Comparison of ENCODE assay signal across 9 mouse cellular contexts in the genomic region with DNA sequence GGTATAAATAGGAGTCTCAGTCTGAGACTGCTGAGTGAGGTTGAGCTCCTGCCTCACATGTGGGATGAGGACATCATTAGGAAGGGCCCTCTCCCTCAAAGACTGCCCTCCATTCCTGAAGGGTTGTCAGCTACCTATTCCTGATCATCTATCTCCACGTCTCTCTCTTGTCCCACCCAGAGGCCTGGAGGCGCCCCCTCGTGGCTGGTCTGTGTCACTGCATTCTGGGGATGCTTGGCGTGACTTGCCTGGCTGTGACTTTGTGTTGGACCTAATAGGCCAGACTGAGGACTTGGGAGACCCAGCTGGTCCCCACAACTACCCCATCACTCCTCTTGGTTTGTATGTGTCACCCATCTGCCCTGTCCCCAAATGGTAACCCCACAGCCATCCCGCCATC. TPM values are rescaled to one million over a fixed set of nuclear protein-coding genes. Genes with fewer than 3 reads are reported as not detected.
DNase-seq lines count a peak whose midpoint lies in the region; ATAC-seq and TF ChIP-seq lines count a peak whose summit lies in the region.
"Had no signal": no experiment of that assay in that cellular context is flagged by ENCODE, and none has a peak within 500 bp of the region (broad histone marks: within the 10 kb centered on the region; RNA-seq: fewer than 3 reads in every experiment).

No protein-coding gene starts in this region.

- no peak for DNase-seq in forebrain, postnatal 0 days
- no peak for DNase-seq in forebrain, embryonic 14.5 days (ENCODE audit: low spot score)
- DNase-seq in 3134 (ENCODE audit: extremely low read depth, insufficient read length, low spot score) (peak; percentile 48), ZHBTc4 (ENCODE audit: low read depth, low spot score) (peak; percentile 88)
- peak; percentile 57 for DNase-seq in thymus, postnatal 25 days
- DNase-seq in cerebellum, adult 11 months, result no peak

- no peaks in the 10 kb centered on the region; the same call in 1 of the 2 replicates for H3K27me3 ChIP-seq in forebrain, postnatal 0 days (ENCODE audit: insufficient read depth, low read length)
- no peaks in the 10 kb centered on the region for H3K27me3 ChIP-seq in forebrain, embryonic 14.5 days (replicated peaks; ENCODE audit: control insufficient read depth, insufficient read depth, low read length)
- peaks cover 2% of the 10 kb centered on the region; the same call in 1 of the 2 replicates for H3K27me3 ChIP-seq in liver, embryonic 16.5 days (ENCODE audit: control insufficient read depth, insufficient read depth, low read depth, low read length)

- H3K4me1 ChIP-seq in forebrain, postnatal 0 days (ENCODE audit: insufficient read depth), result no peaks in the 10 kb centered on the region
- no peaks in the 10 kb centered on the region for H3K4me1 ChIP-seq in forebrain, embryonic 14.5 days (ENCODE audit: control insufficient read depth, insufficient read depth, low read length)
- peaks cover 4% of the 10 kb centered on the region for H3K4me1 ChIP-seq in liver, embryonic 16.5 days (ENCODE audit: control insufficient read depth, low read depth, low read length)
- H3K4me1 ChIP-seq: hindbrain, embryonic 15.5 days had no signal

- no peak overlapping the region for H3K27ac ChIP-seq in forebrain, postnatal 0 days (ENCODE audit: low read depth, low read length)
- no peak overlapping the region for H3K27ac ChIP-seq in forebrain, embryonic 14.5 days (ENCODE audit: low read depth, low read length)
- H3K27ac ChIP-seq in liver, embryonic 16.5 days (ENCODE audit: low read length), result no peak overlapping the region
- H3K27ac ChIP-seq: hindbrain, embryonic 15.5 days had no signal

- TF ChIP-seq CTCF in forebrain, postnatal 0 days (IDR thresholded peaks at IDR 0.05; ENCODE audit: low read depth), result peak; percentile 55

- no peaks in the 10 kb centered on the region for H3K9me3 ChIP-seq in forebrain, postnatal 0 days (ENCODE audit: low read length)
- H3K9me3 ChIP-seq in forebrain, embryonic 14.5 days (replicated peaks; ENCODE audit: control insufficient read depth, low read length), result no peaks in the 10 kb centered on the region
- H3K9me3 ChIP-seq in liver, embryonic 16.5 days (replicated peaks; ENCODE audit: control insufficient read depth, low read length), result no peaks in the 10 kb centered on the region
- H3K9me3 ChIP-seq: hindbrain, embryonic 15.5 days had no signal

- WGBS in forebrain, postnatal 0 days, result 30% methylated on average over 5 of the region's 5 CpGs
- WGBS in forebrain, embryonic 14.5 days, result 24% methylated on average over 5 of the region's 5 CpGs
- 22% methylated on average over 5 of the region's 5 CpGs for WGBS in liver, embryonic 16.5 days (ENCODE audit: insufficient replicate concordance)

- no peaks in the 10 kb centered on the region for H3K36me3 ChIP-seq in forebrain, postnatal 0 days (ENCODE audit: insufficient read depth)
- no peaks in the 10 kb centered on the region for H3K36me3 ChIP-seq in forebrain, embryonic 14.5 days (ENCODE audit: control insufficient read depth, insufficient read depth, low read length)
- no peaks in the 10 kb centered on the region for H3K36me3 ChIP-seq in liver, embryonic 16.5 days (ENCODE audit: control insufficient read depth, insufficient read depth)
- H3K36me3 ChIP-seq: hindbrain, embryonic 15.5 days had no signal

- no peak overlapping the region for H3K4me3 ChIP-seq in forebrain, postnatal 0 days (ENCODE audit: low read depth, low read length)
- H3K4me3 ChIP-seq in forebrain, embryonic 14.5 days (ENCODE audit: low read depth, low read length), result no peak overlapping the region
- no peak overlapping the region for H3K4me3 ChIP-seq in liver, embryonic 16.5 days (ENCODE audit: low read depth, low read length)
- H3K4me3 ChIP-seq: hindbrain, embryonic 15.5 days had no signal

- H3K4me2 ChIP-seq in forebrain, postnatal 0 days (ENCODE audit: low read depth), result no peak overlapping the region
- H3K4me2 ChIP-seq in forebrain, embryonic 14.5 days (ENCODE audit: low read length), result no peak overlapping the region
- no peak overlapping the region for H3K4me2 ChIP-seq in liver, embryonic 16.5 days (ENCODE audit: low read depth, low read length)
- H3K4me2 ChIP-seq: hindbrain, embryonic 15.5 days had no signal

- no peak for ATAC-seq in forebrain, postnatal 0 days
- no peak for ATAC-seq in forebrain, embryonic 14.5 days
- ATAC-seq in liver, embryonic 16.5 days (ENCODE audit: low read depth), result 0 out of 2 replicates have a peak, but pooled peaks have one; percentile 28
- no peak for ATAC-seq in inflammation-experienced regulatory T-cells, adult 6 months

- H3K9ac ChIP-seq in forebrain, postnatal 0 days, result no peak overlapping the region
- H3K9ac ChIP-seq in forebrain, embryonic 14.5 days (ENCODE audit: low read length), result no peak overlapping the region
- no peak overlapping the region for H3K9ac ChIP-seq in liver, embryonic 16.5 days (ENCODE audit: low read depth, low read length)
- H3K9ac ChIP-seq: hindbrain, embryonic 15.5 days had no signal

RNA-seq across cellular contexts. Expression of a gene that starts 18.8 kb away (rescaled TPM):
- 0.95 and 1.0 TPM in 2 replicates for total RNA-seq in forebrain, postnatal 0 days (2014; rRNA removed)
- 2.4 and 2.5 TPM in 2 replicates for polyA plus RNA-seq in forebrain, postnatal 0 days (2015; fragmentation: Nextera tagmentation; extraction: Ambion mirVana)
- polyA plus RNA-seq in forebrain, embryonic 14.5 days (2014; fragmentation: Nextera tagmentation; extraction: Ambion mirVana), result 0.52 and 1.6 TPM in 2 replicates
- 29.5 and 30.1 TPM in 2 replicates for polyA plus RNA-seq in liver, embryonic 16.5 days (2015; fragmentation: Nextera tagmentation; extraction: Ambion mirVana)
- polyA plus RNA-seq in inflammation-experienced regulatory T-cells, adult 6 months (2017; shearing (Covaris generic)), result 1 to 10 TPM in 2 of 3 experiments, under 1 TPM in 1; 0.40 to 1.4 (median 1.1) TPM

RNA-seq across cellular contexts. Expression of a gene that starts 22.8 kb away (rescaled TPM):
- total RNA-seq in forebrain, postnatal 0 days (2014; rRNA removed), result not detected in 2 replicates
- 0.01 TPM in 1 of 2 replicates, not detected in the other for polyA plus RNA-seq in forebrain, postnatal 0 days (2015; fragmentation: Nextera tagmentation; extraction: Ambion mirVana)
- polyA plus RNA-seq in forebrain, embryonic 14.5 days (2014; fragmentation: Nextera tagmentation; extraction: Ambion mirVana), result not detected in 2 replicates
- polyA plus RNA-seq in liver, embryonic 16.5 days (2015; fragmentation: Nextera tagmentation; extraction: Ambion mirVana), result 0.34 and 1.5 TPM in 2 replicates
- polyA plus RNA-seq in inflammation-experienced regulatory T-cells, adult 6 months (2017; shearing (Covaris generic)), result not detected

RNA-seq across cellular contexts. Expression of a gene that starts 30.8 kb away (rescaled TPM):
- total RNA-seq in forebrain, postnatal 0 days (2014; rRNA removed), result not detected in 2 replicates
- 0.27 TPM in 1 of 2 replicates, not detected in the other for polyA plus RNA-seq in forebrain, postnatal 0 days (2015; fragmentation: Nextera tagmentation; extraction: Ambion mirVana)
- 0.18 and 0.22 TPM in 2 replicates for polyA plus RNA-seq in forebrain, embryonic 14.5 days (2014; fragmentation: Nextera tagmentation; extraction: Ambion mirVana)
- polyA plus RNA-seq in liver, embryonic 16.5 days (2015; fragmentation: Nextera tagmentation; extraction: Ambion mirVana), result 2.7 and 3.1 TPM in 2 replicates
- polyA plus RNA-seq in inflammation-experienced regulatory T-cells, adult 6 months (2017; shearing (Covaris generic)), result 1 to 10 TPM; 2.7 to 5.1 (median 4.3) TPM

RNA-seq across cellular contexts. Expression of a gene that starts 52.1 kb away (rescaled TPM):
- 60.4 and 70.9 TPM in 2 replicates for total RNA-seq in forebrain, postnatal 0 days (2014; rRNA removed)
- 49.5 and 59.4 TPM in 2 replicates for polyA plus RNA-seq in forebrain, postnatal 0 days (2015; fragmentation: Nextera tagmentation; extraction: Ambion mirVana)
- polyA plus RNA-seq in forebrain, embryonic 14.5 days (2014; fragmentation: Nextera tagmentation; extraction: Ambion mirVana), result 55.8 and 56.5 TPM in 2 replicates
- polyA plus RNA-seq in liver, embryonic 16.5 days (2015; fragmentation: Nextera tagmentation; extraction: Ambion mirVana), result 13.6 and 16.2 TPM in 2 replicates
- 10 to 100 TPM; 35.6 to 55.2 (median 39.2) TPM for polyA plus RNA-seq in inflammation-experienced regulatory T-cells, adult 6 months (2017; shearing (Covaris generic))

RNA-seq across cellular contexts. Expression of a gene that starts 52.3 kb away (rescaled TPM):
- total RNA-seq in forebrain, postnatal 0 days (2014; rRNA removed), result 14.5 and 18.9 TPM in 2 replicates
- polyA plus RNA-seq in forebrain, postnatal 0 days (2015; fragmentation: Nextera tagmentation; extraction: Ambion mirVana), result 6.9 and 8.4 TPM in 2 replicates
- polyA plus RNA-seq in forebrain, embryonic 14.5 days (2014; fragmentation: Nextera tagmentation; extraction: Ambion mirVana), result 16.5 and 20.4 TPM in 2 replicates
- 7.9 and 8.9 TPM in 2 replicates for polyA plus RNA-seq in liver, embryonic 16.5 days (2015; fragmentation: Nextera tagmentation; extraction: Ambion mirVana)
- 10 to 100 TPM; 18.2 to 30.3 (median 23.7) TPM for polyA plus RNA-seq in inflammation-experienced regulatory T-cells, adult 6 months (2017; shearing (Covaris generic))

Comparison
In these comparisons a context has a peak if more than half of its experiments do, and no peak if none do; other contexts are left out.
1. DNase-seq: peak in 3134 (single experiment), ZHBTc4 (single experiment) and thymus, postnatal 25 days (single experiment); none in forebrain, postnatal 0 days (single experiment), forebrain, embryonic 14.5 days (single experiment) and cerebellum, adult 11 months (single experiment).